Mouse (Mus musculus) thymus, adult 2 months (tissue): Measurements from ENCODE around the gene Rfx8. TPM values are rescaled to one million over a fixed set of nuclear protein-coding genes. Genes with fewer than 3 reads are reported as not detected.
A peak's percentile ranks its signal among the peaks of the same experiment; 100 is the strongest.

Source experiments
- DNase-seq: peaks from one replicate; pipeline ENCODE4 v3.0.0; 2021
- H3K27ac ChIP-seq: fragments of 200-500 bp; 2 replicates; pipeline ENCODE4 v1.5.1; 2012; ENCODE audit warnings: low read length, control low read depth; ENCODE audit not compliant: control insufficient read depth, insufficient read depth
- H3K27me3 ChIP-seq: fragments of 200-500 bp; 2 replicates; pipeline ENCODE4 v1.6.1; 2012; ENCODE audit warnings: mild to moderate bottlenecking, low read length, moderate library complexity, mixed read lengths; ENCODE audit not compliant: control insufficient read depth, insufficient read depth
- H3K36me3 ChIP-seq: fragments of 200-500 bp; 2 replicates; pipeline ENCODE4 v1.6.1; 2012; ENCODE audit warnings: mild to moderate bottlenecking, low read length, moderate library complexity; ENCODE audit not compliant: control insufficient read depth, insufficient read depth
- H3K4me1 ChIP-seq: fragments of 200-500 bp; replicated peaks from 2 replicates; pipeline ENCODE4 v1.6.1; 2012; ENCODE audit warnings: low read length; ENCODE audit not compliant: control insufficient read depth, insufficient read depth
- H3K4me3 ChIP-seq: fragments of 200-500 bp; 2 replicates; pipeline ENCODE4 v1.5.1; 2012; ENCODE audit warnings: mild to moderate bottlenecking, low read length, control low read depth, moderate library complexity; ENCODE audit not compliant: control insufficient read depth, insufficient read depth
- CTCF ChIP-seq: fragments of 200-500 bp; IDR thresholded peaks from 2 replicates; pipeline ENCODE4 v1.5.1; 2012; ENCODE audit warnings: mild to moderate bottlenecking, control low read depth, low read length, moderate library complexity, borderline replicate concordance; ENCODE audit not compliant: control insufficient read depth, poor library complexity, insufficient read depth; ENCODE audit errors: extremely low read depth
- POLR2A ChIP-seq: fragments of 200-500 bp; IDR thresholded peaks from 2 replicates; pipeline ENCODE4 v1.6.1; 2012; ENCODE audit warnings: mild to moderate bottlenecking, low read length, control low read depth, moderate library complexity; ENCODE audit not compliant: control insufficient read depth, poor library complexity, insufficient read depth; ENCODE audit errors: extremely low read depth
- WGBS: fragments of 180-500 bp; shearing (Covaris S2); methylation state at CpG from one replicate; pipeline ENCODE4 v1.1.7; 2018; 5-methylcytosine and 5-hydroxymethylcytosine counted together
- polyA plus RNA-seq: library from polyadenylated mRNA; depleted of rRNA; stranded (reverse); fragments of >200 nt; gene quantifications from 2 replicates; pipeline ENCODE4 v1.2.3, GENCODE M21; 2012

Gene Rfx8
- polyA plus RNA-seq, 1 experiment: 0.19 TPM

- Histone ChIP-seq H3K4me1 (peaks cover 23% of the 10 kb centered on the region), H3K36me3 (no peaks in the 10 kb centered on the region), H3K4me3 (peak overlapping the region; percentile 21), H3K27me3 (no peaks in the 10 kb centered on the region), H3K27ac (peak overlapping the region; percentile 26)
- 12% methylated on average over 6 of the region's 6 CpGs for WGBS
- no peak for TF ChIP-seq POLR2A
- TF ChIP-seq CTCF: no peak
- no peak for DNase-seq
These were observed 14.1 kb upstream of the Rfx8 start for GRCm38 (mm10) chr1:39734881-39735280.

- H3K36me3 ChIP-seq: no peaks in the 10 kb centered on the region
- peak; percentile 54 for DNase-seq
- H3K4me3 ChIP-seq: peak overlapping the region; percentile 21
- peaks cover 23% of the 10 kb centered on the region for H3K4me1 ChIP-seq
- 9% methylated on average over 13 of the region's 13 CpGs for WGBS
- no peak for TF ChIP-seq CTCF
- no peak for TF ChIP-seq POLR2A
- no peaks in the 10 kb centered on the region for H3K27me3 ChIP-seq
- peak overlapping the region; percentile 34 for H3K27ac ChIP-seq
These were observed 13.5 kb upstream of the Rfx8 start for GRCm38 (mm10) chr1:39734311-39734710.

- 47% methylated on average over 10 of the region's 10 CpGs for WGBS
- no peak overlapping the region for H3K4me3 ChIP-seq
- no peak for TF ChIP-seq POLR2A
- TF ChIP-seq CTCF: no peak
- no peaks in the 10 kb centered on the region for H3K36me3 ChIP-seq
- peak overlapping the region; percentile 34; the same call in 1 of the 2 replicates for H3K27ac ChIP-seq
- no peak for DNase-seq
- no peaks in the 10 kb centered on the region for H3K27me3 ChIP-seq
- peaks cover 23% of the 10 kb centered on the region for H3K4me1 ChIP-seq
These were observed 13.1 kb upstream of the Rfx8 start for GRCm38 (mm10) chr1:39733876-39734275.

- no peak for TF ChIP-seq POLR2A
- TF ChIP-seq CTCF: no peak
- WGBS: 95% methylated on average over 10 of the region's 10 CpGs
- Histone ChIP-seq H3K4me1 (peaks cover 23% of the 10 kb centered on the region), H3K27me3 (no peaks in the 10 kb centered on the region), H3K36me3 (no peaks in the 10 kb centered on the region), H3K27ac (no peak overlapping the region), H3K4me3 (no peak overlapping the region)
- DNase-seq: no peak
These were observed 11.3 kb upstream of the Rfx8 start for GRCm38 (mm10) chr1:39732081-39732480.

- H3K27me3 ChIP-seq: no peaks in the 10 kb centered on the region
These were observed 10.7 kb upstream of the Rfx8 start for GRCm38 (mm10) chr1:39731543-39731942.

GRCm38 (mm10) chr1:39730868-39731267 is 10.1 kb upstream of the Rfx8 start:
- Histone ChIP-seq H3K27ac (no peak overlapping the region), H3K27me3 (no peaks in the 10 kb centered on the region), H3K36me3 (no peaks in the 10 kb centered on the region), H3K4me1 (peaks cover 19% of the 10 kb centered on the region), H3K4me3 (no peak overlapping the region)
- no peak for DNase-seq
- WGBS: 95% methylated on average over 5 of the region's 5 CpGs
- TF ChIP-seq CTCF: no peak
- TF ChIP-seq POLR2A: no peak

More at GRCm38 (mm10) chr1:39731543-39731942, 10.7 kb upstream of the Rfx8 start:
- Histone ChIP-seq H3K36me3 (no peaks in the 10 kb centered on the region), H3K27ac (no peak overlapping the region), H3K4me1 (peaks cover 23% of the 10 kb centered on the region), H3K4me3 (no peak overlapping the region)
- TF ChIP-seq CTCF (no peak), POLR2A (no peak)
- 91% methylated on average over 9 of the region's 9 CpGs for WGBS
- DNase-seq: no peak

- WGBS: 90% methylated on average over 6 of the region's 6 CpGs
- Histone ChIP-seq H3K27me3 (no peaks in the 10 kb centered on the region), H3K27ac (no peak overlapping the region), H3K4me3 (no peak overlapping the region), H3K4me1 (peaks cover 12% of the 10 kb centered on the region), H3K36me3 (no peaks in the 10 kb centered on the region)
- DNase-seq: no peak
- TF ChIP-seq POLR2A (no peak), CTCF (no peak)
These were observed 9.1 kb upstream of the Rfx8 start for GRCm38 (mm10) chr1:39729919-39730318.
